Mouse (Mus musculus): ENCODE results near the gene Reg3g. TPM values are rescaled to one million over a fixed set of nuclear protein-coding genes. Genes with fewer than 3 reads are reported as not detected.
A peak's percentile ranks its signal among the peaks of the same experiment; 100 is the strongest.

Reg3g gene
- polyA plus RNA-seq (2014; fragmentation: Nextera tagmentation; extraction: Ambion mirVana): 0.40 TPM in 1 of 2 replicates, not detected in the other

GRCm38 (mm10) chr6:78468772-78469171, at the start of gene Reg3g:
Gene Reg3g, minus strand, starts transcription at chr6:78468872.
- Histone ChIP-seq H3K4me2 (ENCODE audit: low read length) (no peak within 1 kb of the TSS), H3K4me1 (replicated peaks; ENCODE audit: control insufficient read depth, insufficient read depth, low read length) (no peaks in the 10 kb centered on the region), H3K4me3 (ENCODE audit: low read depth, low read length) (no peak within 1 kb of the TSS), H3K9me3 (ENCODE audit: control insufficient read depth, low read length) (no peaks in the 10 kb centered on the region), H3K27ac (ENCODE audit: low read depth) (no peak within 1 kb of the TSS), H3K9ac (ENCODE audit: low read length) (no peak within 1 kb of the TSS), H3K27me3 (replicated peaks; ENCODE audit: control insufficient read depth, insufficient read depth, low read length) (no peaks in the 10 kb centered on the region), H3K36me3 (ENCODE audit: control insufficient read depth, insufficient read depth, low read length) (no peaks in the 10 kb centered on the region)
- no peak for DNase-seq (ENCODE audit: low spot score)
- WGBS: 85% methylated on average over 2 of the region's 2 CpGs
- ATAC-seq (replicated peaks; ENCODE audit: low FRiP score, low TSS enrichment, low read depth): no peak

- ATAC-seq (replicated peaks; ENCODE audit: low FRiP score, low TSS enrichment, low read depth) (no peak), DNase-seq (ENCODE audit: low spot score) (no peak)
- no peak overlapping the region for H3K4me2 ChIP-seq (ENCODE audit: low read length)
- no peaks in the 10 kb centered on the region for H3K9me3 ChIP-seq (ENCODE audit: control insufficient read depth, low read length)
- no peak overlapping the region for H3K9ac ChIP-seq (ENCODE audit: low read length)
- no peaks in the 10 kb centered on the region for H3K27me3 ChIP-seq (replicated peaks; ENCODE audit: control insufficient read depth, insufficient read depth, low read length)
- H3K27ac ChIP-seq (ENCODE audit: low read depth): no peak overlapping the region
- H3K4me1 ChIP-seq (replicated peaks; ENCODE audit: control insufficient read depth, insufficient read depth, low read length): no peaks in the 10 kb centered on the region
- 59% methylated on average over 3 of the region's 3 CpGs for WGBS
- no peak overlapping the region for H3K4me3 ChIP-seq (ENCODE audit: low read depth, low read length)
- no peaks in the 10 kb centered on the region for H3K36me3 ChIP-seq (ENCODE audit: control insufficient read depth, insufficient read depth, low read length)
These were observed 47.2 kb upstream of the Reg3g start for GRCm38 (mm10) chr6:78515777-78516446.

DNA sequence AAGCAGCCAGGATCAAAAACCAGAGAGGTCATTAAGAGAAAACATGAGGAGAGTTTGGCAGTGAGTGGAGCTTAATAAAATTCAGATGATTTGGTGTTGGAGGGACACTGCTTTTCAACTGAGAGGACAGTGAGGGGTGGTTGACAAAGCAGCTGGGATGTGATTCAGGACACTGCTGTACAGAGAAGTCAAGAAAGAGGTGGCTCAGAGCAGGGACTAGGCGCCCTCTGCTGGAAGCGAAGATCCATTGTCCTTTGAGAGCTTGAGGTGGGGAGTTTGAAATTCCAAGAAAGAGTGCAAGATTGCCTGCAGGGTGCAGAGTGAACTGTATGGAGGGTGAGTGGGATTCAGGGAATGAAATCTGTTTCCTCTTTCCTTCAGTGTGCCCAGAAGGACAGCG, 44.2 kb upstream of the Reg3g start:
- H3K27me3 ChIP-seq (replicated peaks; ENCODE audit: control insufficient read depth, insufficient read depth, low read length): no peaks in the 10 kb centered on the region
- H3K9ac ChIP-seq (ENCODE audit: low read length): no peak overlapping the region
- peak; percentile 69 for DNase-seq (ENCODE audit: low spot score)
- no peak overlapping the region for H3K4me2 ChIP-seq (ENCODE audit: low read length)
- ATAC-seq (replicated peaks; ENCODE audit: low FRiP score, low TSS enrichment, low read depth): peak; percentile 73
- H3K9me3 ChIP-seq (ENCODE audit: control insufficient read depth, low read length): no peaks in the 10 kb centered on the region
- no peaks in the 10 kb centered on the region for H3K36me3 ChIP-seq (ENCODE audit: control insufficient read depth, insufficient read depth, low read length)
- H3K4me3 ChIP-seq (ENCODE audit: low read depth, low read length): no peak overlapping the region
- H3K4me1 ChIP-seq (replicated peaks; ENCODE audit: control insufficient read depth, insufficient read depth, low read length): no peaks in the 10 kb centered on the region
- WGBS: 6% methylated on average over 3 of the region's 3 CpGs
- no peak overlapping the region for H3K27ac ChIP-seq (ENCODE audit: low read depth)

GRCm38 (mm10) chr6:78510173-78510900, 41.7 kb upstream of the Reg3g start:
- H3K27ac ChIP-seq (ENCODE audit: low read depth): no peak overlapping the region
- WGBS: 58% methylated on average over 3 of the region's 3 CpGs
- H3K4me2 ChIP-seq (ENCODE audit: low read length): no peak overlapping the region
- DNase-seq (ENCODE audit: low spot score): no peak
- H3K9me3 ChIP-seq (ENCODE audit: control insufficient read depth, low read length): no peaks in the 10 kb centered on the region
- no peak overlapping the region for H3K4me3 ChIP-seq (ENCODE audit: low read depth, low read length)
- no peak for ATAC-seq (replicated peaks; ENCODE audit: low FRiP score, low TSS enrichment, low read depth)
- no peak overlapping the region for H3K9ac ChIP-seq (ENCODE audit: low read length)
- H3K27me3 ChIP-seq (replicated peaks; ENCODE audit: control insufficient read depth, insufficient read depth, low read length): no peaks in the 10 kb centered on the region
- H3K4me1 ChIP-seq (replicated peaks; ENCODE audit: control insufficient read depth, insufficient read depth, low read length): no peaks in the 10 kb centered on the region
- H3K36me3 ChIP-seq (ENCODE audit: control insufficient read depth, insufficient read depth, low read length): no peaks in the 10 kb centered on the region

GRCm38 (mm10) chr6:78505745-78506144, 37.1 kb upstream of the Reg3g start:
- Histone ChIP-seq H3K4me1 (replicated peaks; ENCODE audit: control insufficient read depth, insufficient read depth, low read length) (no peaks in the 10 kb centered on the region), H3K36me3 (ENCODE audit: control insufficient read depth, insufficient read depth, low read length) (no peaks in the 10 kb centered on the region), H3K9me3 (ENCODE audit: control insufficient read depth, low read length) (no peaks in the 10 kb centered on the region), H3K4me2 (ENCODE audit: low read length) (no peak overlapping the region), H3K27ac (ENCODE audit: low read depth) (no peak overlapping the region), H3K4me3 (ENCODE audit: low read depth, low read length) (no peak overlapping the region), H3K27me3 (replicated peaks; ENCODE audit: control insufficient read depth, insufficient read depth, low read length) (no peaks in the 10 kb centered on the region), H3K9ac (ENCODE audit: low read length) (no peak overlapping the region)
- 63% methylated on average over 3 of the region's 3 CpGs for WGBS
- DNase-seq (ENCODE audit: low spot score) (no peak), ATAC-seq (replicated peaks; ENCODE audit: low FRiP score, low TSS enrichment, low read depth) (no peak)

GRCm38 (mm10) chr6:78494633-78495032, 26.0 kb upstream of the Reg3g start:
- Histone ChIP-seq H3K36me3 (ENCODE audit: control insufficient read depth, insufficient read depth, low read length) (no peaks in the 10 kb centered on the region), H3K4me3 (ENCODE audit: low read depth, low read length) (no peak overlapping the region), H3K27me3 (replicated peaks; ENCODE audit: control insufficient read depth, insufficient read depth, low read length) (no peaks in the 10 kb centered on the region), H3K27ac (ENCODE audit: low read depth) (no peak overlapping the region), H3K4me1 (replicated peaks; ENCODE audit: control insufficient read depth, insufficient read depth, low read length) (no peaks in the 10 kb centered on the region), H3K9ac (ENCODE audit: low read length) (no peak overlapping the region), H3K4me2 (ENCODE audit: low read length) (no peak overlapping the region), H3K9me3 (ENCODE audit: control insufficient read depth, low read length) (no peaks in the 10 kb centered on the region)
- DNase-seq (ENCODE audit: low spot score) (no peak), ATAC-seq (replicated peaks; ENCODE audit: low FRiP score, low TSS enrichment, low read depth) (no peak)
- 70% methylated on average over 3 of the region's 3 CpGs for WGBS

GRCm38 (mm10) chr6:78469287-78469686, 615 bp upstream of the Reg3g start:
- ATAC-seq (replicated peaks; ENCODE audit: low FRiP score, low TSS enrichment, low read depth): no peak
- H3K27ac ChIP-seq (ENCODE audit: low read depth): no peak overlapping the region
- 69% methylated on average over 3 of the region's 3 CpGs for WGBS

GRCm38 (mm10) chr6:78463266-78463665, 5.4 kb downstream of the Reg3g start:
- Histone ChIP-seq H3K4me1 (replicated peaks; ENCODE audit: control insufficient read depth, insufficient read depth, low read length) (no peaks in the 10 kb centered on the region), H3K4me2 (ENCODE audit: low read length) (no peak overlapping the region), H3K4me3 (ENCODE audit: low read depth, low read length) (no peak overlapping the region), H3K27ac (ENCODE audit: low read depth) (no peak overlapping the region), H3K9ac (ENCODE audit: low read length) (no peak overlapping the region), H3K27me3 (replicated peaks; ENCODE audit: control insufficient read depth, insufficient read depth, low read length) (no peaks in the 10 kb centered on the region), H3K9me3 (ENCODE audit: control insufficient read depth, low read length) (no peaks in the 10 kb centered on the region), H3K36me3 (ENCODE audit: control insufficient read depth, insufficient read depth, low read length) (no peaks in the 10 kb centered on the region)
- ATAC-seq (replicated peaks; ENCODE audit: low FRiP score, low TSS enrichment, low read depth) (no peak), DNase-seq (ENCODE audit: low spot score) (no peak)
- 78% methylated on average over 2 of the region's 2 CpGs for WGBS

More at GRCm38 (mm10) chr6:78469287-78469686, 615 bp upstream of the Reg3g start:
- DNase-seq (ENCODE audit: low spot score): no peak
- no peaks in the 10 kb centered on the region for H3K4me1 ChIP-seq (replicated peaks; ENCODE audit: control insufficient read depth, insufficient read depth, low read length)
- H3K9ac ChIP-seq (ENCODE audit: low read length): no peak overlapping the region
- no peaks in the 10 kb centered on the region for H3K9me3 ChIP-seq (ENCODE audit: control insufficient read depth, low read length)
- H3K4me2 ChIP-seq (ENCODE audit: low read length): no peak overlapping the region
- H3K36me3 ChIP-seq (ENCODE audit: control insufficient read depth, insufficient read depth, low read length): no peaks in the 10 kb centered on the region
- H3K27me3 ChIP-seq (replicated peaks; ENCODE audit: control insufficient read depth, insufficient read depth, low read length): no peaks in the 10 kb centered on the region
- H3K4me3 ChIP-seq (ENCODE audit: low read depth, low read length): no peak overlapping the region

GRCm38 (mm10) chr6:78462360-78462759, 6.3 kb downstream of the Reg3g start:
- H3K36me3 ChIP-seq (ENCODE audit: control insufficient read depth, insufficient read depth, low read length): no peaks in the 10 kb centered on the region
- H3K9me3 ChIP-seq (ENCODE audit: control insufficient read depth, low read length): no peaks in the 10 kb centered on the region
- no peak overlapping the region for H3K4me3 ChIP-seq (ENCODE audit: low read depth, low read length)
- no peak overlapping the region for H3K9ac ChIP-seq (ENCODE audit: low read length)
- no peak overlapping the region for H3K4me2 ChIP-seq (ENCODE audit: low read length)
- WGBS: 63% methylated on average over 2 of the region's 2 CpGs
- DNase-seq (ENCODE audit: low spot score) (no peak), ATAC-seq (replicated peaks; ENCODE audit: low FRiP score, low TSS enrichment, low read depth) (no peak)
- H3K4me1 ChIP-seq (replicated peaks; ENCODE audit: control insufficient read depth, insufficient read depth, low read length): no peaks in the 10 kb centered on the region
- no peak overlapping the region for H3K27ac ChIP-seq (ENCODE audit: low read depth)
- no peaks in the 10 kb centered on the region for H3K27me3 ChIP-seq (replicated peaks; ENCODE audit: control insufficient read depth, insufficient read depth, low read length)
